Mouse (Mus musculus) lung, postnatal 25 days (tissue): Measurements from ENCODE around the gene Gm16867.
"Not testable (repeated sequence)": the region's sequence is repeated elsewhere in the genome, so short reads cannot be mapped to it uniquely, and the experiment has no call there.

Experiments
- DNase-seq: peaks from one replicate; pipeline ENCODE4 v3.0.0; 2022; ENCODE audit warnings: low spot score

Gene Gm16867

DNA sequence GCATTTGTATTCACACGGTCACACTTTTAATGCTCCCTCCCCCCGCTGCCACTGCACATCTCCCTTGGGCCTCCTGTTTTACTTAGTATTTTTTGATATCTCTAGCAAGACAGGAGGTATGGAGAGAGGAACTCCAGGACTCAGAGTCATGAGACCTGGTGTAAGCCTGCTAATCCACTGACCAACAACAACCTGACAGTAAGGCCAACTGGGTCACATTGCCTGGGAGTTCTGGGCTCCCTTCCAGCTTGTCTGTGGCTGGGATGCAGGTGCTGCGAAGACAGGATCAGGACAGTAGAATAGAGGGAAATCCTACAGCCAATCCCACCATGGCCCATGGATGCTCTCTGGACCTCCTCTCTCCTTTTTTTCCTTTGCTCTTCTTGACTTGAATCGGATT lies 38.7 kb downstream of the Gm16867 start:
- DNase-seq = not testable (repeated sequence)

DNA sequence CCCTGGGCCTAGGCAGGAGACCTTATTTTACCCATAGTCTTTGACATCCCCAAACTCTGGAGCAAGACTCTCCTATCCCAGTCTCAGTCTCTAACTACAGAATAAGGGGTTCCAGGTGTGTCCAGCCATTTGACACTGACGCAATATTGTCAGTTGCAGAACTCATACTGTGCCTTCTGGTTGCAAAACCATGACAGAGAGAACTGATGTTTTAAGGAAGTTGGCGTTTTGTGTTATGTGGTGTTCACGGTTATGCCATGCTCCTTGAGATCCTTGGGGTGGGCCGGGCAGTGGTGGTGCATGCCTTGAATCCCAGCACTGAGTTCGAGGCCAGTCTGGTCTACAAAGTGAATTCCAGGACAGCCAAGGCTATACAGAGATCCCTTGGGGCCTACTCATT lies 45.5 kb downstream of the Gm16867 start:
- DNase-seq = not testable (repeated sequence)

DNA sequence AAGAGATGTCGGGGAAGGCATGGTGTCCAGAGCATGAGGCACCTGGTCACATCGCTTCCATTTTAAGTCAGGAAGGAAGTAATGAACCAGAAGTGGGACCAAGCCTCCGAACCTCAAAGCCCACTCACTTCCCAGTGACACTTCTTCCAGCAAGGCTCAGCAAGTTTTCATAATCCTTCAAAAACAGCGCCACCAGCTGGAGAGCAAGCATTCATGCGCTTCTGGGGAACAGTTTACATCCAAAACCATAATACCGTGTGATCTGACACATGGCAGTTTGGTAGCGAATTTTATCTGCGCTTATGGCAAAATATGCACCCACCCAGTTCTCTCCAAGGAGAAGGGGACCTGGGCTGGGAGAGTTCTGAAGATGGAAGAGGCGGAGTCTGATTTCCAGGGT lies 48.5 kb downstream of the Gm16867 start:
- not testable (repeated sequence) for DNase-seq

DNA sequence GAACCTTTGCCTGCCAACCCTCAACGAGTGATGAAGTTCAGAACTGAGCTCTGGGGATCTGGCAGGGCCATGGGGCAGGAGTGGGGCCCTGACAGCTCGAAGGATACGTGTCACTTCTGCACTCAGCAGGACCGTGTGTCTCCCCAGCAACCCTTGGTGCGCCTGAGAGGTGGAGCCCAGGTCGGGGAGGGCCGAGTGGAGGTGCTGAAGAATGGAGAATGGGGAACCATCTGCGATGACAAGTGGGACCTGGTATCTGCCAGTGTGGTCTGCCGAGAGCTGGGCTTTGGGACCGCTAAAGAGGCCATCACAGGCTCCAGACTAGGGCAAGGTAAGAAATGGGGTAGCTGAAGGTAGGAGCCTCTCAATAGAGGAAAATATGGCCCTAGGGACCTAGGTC lies 54.3 kb downstream of the Gm16867 start:
- DNase-seq = not testable (repeated sequence)

DNA sequence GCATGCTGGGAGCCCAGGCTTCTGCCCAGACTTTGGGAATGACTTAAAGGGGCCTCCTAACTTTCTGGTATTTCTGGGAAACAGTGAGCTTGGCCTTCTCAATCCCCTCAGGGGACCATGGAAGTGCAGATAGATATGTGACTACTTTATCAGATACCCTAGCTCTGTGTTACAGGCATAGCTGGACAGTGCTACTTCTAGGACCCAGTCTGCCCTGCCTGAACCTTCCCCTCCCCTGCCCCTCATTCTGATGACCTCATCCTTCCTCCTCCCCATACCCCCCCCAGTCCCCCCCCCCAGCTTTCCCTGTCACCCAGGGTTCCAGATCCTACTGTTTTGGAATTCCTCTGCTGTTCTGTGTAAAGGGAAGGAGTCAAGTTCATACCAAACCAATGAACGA lies 56.2 kb downstream of the Gm16867 start:
- not testable (repeated sequence) for DNase-seq

DNA sequence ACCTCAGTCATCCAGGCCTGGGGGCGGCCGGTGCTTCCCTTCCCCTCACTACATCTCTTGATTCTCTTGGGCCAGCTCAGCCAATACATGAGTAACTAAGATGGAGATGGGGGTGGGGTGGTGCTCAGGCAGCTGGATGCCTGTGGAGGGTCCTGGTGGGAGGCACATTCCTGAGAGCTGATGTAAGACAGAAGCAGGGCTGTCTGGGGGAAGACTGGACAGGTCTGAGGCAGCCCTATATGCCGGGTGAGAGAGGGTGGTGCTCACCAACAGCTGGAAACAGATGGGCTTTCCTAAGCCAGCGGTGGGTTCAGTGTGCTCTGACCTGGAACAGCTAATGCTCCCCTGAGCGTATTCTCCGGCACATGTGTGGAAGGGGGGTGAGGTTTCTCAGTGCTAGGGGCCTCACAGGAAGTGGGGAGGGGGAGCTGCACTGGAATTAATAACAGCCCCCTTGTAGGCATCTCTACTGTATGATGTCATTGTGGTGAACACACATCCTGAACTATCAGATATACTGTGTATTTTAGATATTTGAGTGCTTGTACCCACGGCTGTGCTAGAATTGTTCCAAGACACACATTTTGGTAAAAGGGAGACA lies 60.0 kb downstream of the Gm16867 start:
- not testable (repeated sequence) for DNase-seq

DNA sequence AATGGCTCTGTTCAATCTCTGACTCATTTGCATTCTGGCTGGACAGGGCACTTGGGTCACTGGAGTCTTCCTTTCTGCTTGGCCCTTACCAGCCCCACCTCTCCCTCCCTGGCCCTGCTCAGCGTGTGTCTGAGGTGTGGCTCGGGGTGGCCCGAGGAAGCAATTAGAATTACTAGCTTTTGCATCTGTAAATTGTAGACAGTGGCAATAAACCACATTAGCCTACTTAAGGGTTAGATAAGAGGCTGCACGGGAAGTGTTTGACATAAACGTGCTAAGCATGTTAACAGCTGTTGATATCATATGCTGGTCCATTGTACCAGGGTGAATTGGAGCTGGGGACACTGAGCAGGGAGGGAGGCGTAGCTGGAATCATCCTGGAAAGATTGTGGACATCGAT lies 62.2 kb downstream of the Gm16867 start:
- DNase-seq = not testable (repeated sequence)

DNA sequence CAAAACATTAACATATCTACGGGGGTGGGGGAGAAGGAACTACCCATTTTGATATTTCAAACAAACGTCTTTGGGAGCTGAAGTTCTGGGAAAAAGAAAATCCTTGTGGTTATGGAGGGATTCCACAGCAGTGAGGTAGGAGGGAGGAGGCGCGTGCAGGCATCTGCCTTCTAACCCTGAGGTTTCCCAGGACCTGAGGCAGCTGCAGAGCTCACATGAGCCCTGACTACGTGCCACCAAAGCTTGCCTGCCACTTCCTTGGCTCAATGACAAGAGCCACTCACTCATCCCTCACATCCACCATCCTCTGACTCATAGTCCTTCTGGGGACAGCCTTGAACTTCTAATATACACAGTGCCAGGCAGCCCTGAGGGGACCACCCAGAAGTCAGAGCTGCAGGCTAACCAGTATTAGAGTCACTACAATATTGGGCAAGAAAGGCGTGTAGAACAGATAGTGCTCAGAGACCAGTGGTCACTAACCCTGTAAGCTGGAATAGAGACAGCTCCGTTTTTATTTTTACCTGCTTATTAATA lies 64.4 kb downstream of the Gm16867 start:
- DNase-seq = not testable (repeated sequence)

DNA sequence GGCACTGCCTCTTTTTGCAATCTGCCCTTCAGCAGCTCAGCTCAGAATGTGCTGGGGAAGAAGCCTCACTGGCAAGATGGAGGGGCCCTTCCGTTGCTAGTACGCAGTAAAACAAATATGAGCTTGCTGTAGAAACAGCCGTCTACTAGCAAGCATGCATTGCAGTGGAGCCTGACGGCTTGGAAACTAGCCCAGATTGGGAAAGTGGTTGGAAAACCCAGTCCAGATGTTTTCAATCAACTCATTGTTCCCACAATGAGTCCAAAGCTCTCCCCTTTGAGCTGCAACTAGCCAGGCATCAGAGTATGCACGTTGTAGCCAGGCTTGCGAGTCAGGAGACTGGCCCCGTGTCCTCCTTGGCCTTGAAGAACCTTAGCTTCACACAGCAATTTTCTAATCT lies 82.2 kb downstream of the Gm16867 start:
- not testable (repeated sequence) for DNase-seq

DNA sequence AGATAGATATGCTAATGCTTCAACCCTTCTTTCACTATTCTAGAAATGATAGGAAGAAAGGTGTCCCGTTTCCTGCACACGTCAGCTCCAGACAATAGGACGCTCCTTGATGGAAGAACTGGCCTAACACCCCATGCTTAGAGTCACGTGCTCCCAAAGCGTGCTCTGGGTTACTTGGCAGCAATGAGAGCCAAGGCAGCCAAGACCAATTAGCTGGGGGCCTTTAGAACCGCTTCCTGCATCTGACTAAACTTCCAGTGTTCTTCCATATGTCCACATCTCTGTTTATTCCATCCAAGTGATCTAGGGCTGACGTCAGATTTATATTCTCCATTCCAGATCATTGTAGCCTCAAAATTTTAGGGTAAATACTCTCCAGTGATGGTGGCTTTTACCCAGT lies 85.6 kb downstream of the Gm16867 start:
- DNase-seq = not testable (repeated sequence)
